Mouse (Mus musculus) brain, embryonic 14.5 days (tissue): ENCODE results near the gene Hadhb. TPM values are rescaled to one million over a fixed set of nuclear protein-coding genes. Genes with fewer than 3 reads are reported as not detected.

Source experiments
- DNase-seq: peaks from one replicate; pipeline ENCODE4 v3.0.0-alpha.2; 2011; ENCODE audit warnings: low read depth
- CTCF ChIP-seq: fragments of 200-500 bp; IDR thresholded peaks from 2 replicates; pipeline ENCODE4 v1.5.1; 2012; ENCODE audit warnings: inconsistent platforms, mild to moderate bottlenecking, moderate library complexity, borderline replicate concordance; ENCODE audit not compliant: insufficient read depth, insufficient read length; ENCODE audit errors: extremely low read depth
- POLR2A ChIP-seq: fragments of 200-500 bp; IDR thresholded peaks from 2 replicates; pipeline ENCODE4 v1.6.1; 2012; ENCODE audit warnings: mild to moderate bottlenecking, inconsistent platforms, borderline replicate concordance; ENCODE audit not compliant: poor library complexity, insufficient read depth, insufficient read length, severe bottlenecking; ENCODE audit errors: extremely low read depth
- polyA plus RNA-seq: library from polyadenylated mRNA; depleted of rRNA; stranded (reverse); fragments of >200 nt; gene quantifications from 2 replicates; pipeline ENCODE4 v1.2.3, GENCODE M21; 2012; rRNA removed

Hadhb gene
- polyA plus RNA-seq: 37.6 and 47.5 TPM in 2 replicates

DNA sequence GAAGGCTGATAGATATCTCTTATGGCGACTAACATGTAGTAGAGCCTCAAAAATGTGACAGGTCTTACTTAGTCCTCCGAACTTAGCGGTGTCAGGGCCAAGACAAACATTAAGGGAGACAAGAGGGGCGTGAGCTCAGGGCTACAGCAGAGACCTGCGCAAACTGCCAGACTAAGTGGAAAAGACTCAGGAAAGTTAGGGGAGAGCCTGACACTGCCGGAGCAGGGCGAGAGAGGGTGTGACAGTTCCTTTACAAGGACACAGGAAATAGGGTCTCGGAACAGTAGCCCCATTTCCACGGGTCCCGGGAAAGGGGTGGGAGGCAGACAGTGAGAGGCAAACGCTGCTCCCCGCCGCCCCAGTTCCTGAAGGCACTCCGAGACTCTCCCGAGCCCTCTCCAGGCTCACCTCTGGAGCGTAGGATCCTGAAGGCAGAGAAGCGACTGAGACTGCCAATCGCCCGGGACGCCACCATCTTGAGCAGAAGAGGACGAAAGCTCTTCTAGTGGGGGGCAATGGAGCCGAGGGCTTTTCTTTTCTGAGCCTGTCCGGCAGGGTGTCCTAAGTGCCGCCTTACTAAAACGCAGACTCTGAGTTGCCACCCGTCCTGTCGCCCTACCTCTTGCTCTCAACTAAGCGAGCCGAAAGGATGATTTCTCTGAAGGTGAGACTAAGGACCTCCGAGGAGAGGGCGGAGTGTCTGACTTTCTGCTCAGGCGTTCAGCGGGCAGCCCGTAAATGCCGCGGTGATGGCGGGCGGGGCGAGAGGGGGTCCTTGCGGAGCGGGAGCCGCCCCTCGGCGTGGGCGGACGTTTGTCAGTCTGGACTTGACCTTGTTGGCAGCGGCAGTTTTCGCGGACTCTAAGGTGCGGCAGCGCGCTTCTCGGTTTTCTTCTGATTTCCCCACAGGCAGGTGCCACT lies at the start of gene Hadhb, which contains the start of gene Hadha:
Hadhb (plus strand) TSS at position 775 of the 921 bp plus-strand sequence.
Hadha (minus strand) TSS at position 689 of the 921 bp plus-strand sequence.
- TF ChIP-seq POLR2A (peak; percentile 54; the same call in 1 of the 2 replicates), CTCF (no peak)
- peak; percentile 96 for DNase-seq

DNA sequence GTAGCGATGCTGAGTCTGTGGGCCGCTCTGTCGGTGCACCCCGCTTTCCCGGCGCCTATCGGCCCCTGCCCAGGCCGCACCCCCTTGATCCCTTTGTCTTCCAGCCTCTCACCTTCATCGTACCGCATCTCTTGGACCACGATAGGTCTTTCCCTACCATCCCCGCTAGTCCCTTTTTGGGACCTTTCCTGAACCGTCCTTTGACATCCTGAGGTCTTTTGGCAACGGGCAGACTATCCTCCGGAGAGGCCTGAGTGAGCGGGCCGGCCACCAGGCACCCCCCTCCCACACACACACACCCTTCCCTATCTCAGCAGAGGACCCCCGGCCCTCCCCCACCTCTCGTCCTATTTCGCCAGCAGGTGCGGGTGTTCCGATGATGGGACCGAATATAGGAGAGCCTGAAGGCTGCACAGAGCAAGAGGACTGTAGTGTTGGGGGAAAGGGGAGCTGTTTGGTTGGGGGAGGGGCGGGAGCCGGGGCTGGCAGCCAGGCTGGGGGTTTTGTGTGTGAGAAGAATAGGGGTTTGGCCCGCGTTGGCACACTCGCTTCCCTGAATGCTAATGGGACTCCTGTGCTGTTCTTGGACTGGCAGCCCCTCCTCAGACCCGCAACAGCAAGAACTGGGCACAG lies 49.3 kb upstream of the Hadhb start, which contains the start of gene 3110082J24Rik:
3110082J24Rik (minus strand) TSS at position 419 of the 633 bp plus-strand sequence.
- DNase-seq: peak; percentile 96
- TF ChIP-seq CTCF: no peak
- TF ChIP-seq POLR2A: no peak

DNA sequence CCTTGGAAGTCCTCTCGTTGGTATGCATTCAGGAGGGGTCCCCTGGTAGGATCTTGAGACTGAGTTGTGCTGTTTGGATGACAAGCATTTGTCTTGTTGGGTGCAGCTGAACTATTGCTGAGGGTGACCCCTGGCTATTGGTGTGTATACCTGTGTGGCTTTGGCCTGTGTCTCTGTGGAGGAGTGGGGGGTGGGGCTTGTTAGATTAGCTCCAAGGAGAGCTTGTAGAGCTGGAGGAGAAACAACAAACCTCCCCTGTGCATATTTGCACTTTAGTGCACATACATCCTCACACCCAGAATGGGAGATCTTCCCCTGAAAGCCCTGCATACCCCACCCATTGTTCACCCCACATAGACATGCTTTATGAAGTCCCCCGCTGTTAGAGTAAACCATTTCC lies 48.3 kb upstream of the Hadhb start:
- DNase-seq: no peak

DNA sequence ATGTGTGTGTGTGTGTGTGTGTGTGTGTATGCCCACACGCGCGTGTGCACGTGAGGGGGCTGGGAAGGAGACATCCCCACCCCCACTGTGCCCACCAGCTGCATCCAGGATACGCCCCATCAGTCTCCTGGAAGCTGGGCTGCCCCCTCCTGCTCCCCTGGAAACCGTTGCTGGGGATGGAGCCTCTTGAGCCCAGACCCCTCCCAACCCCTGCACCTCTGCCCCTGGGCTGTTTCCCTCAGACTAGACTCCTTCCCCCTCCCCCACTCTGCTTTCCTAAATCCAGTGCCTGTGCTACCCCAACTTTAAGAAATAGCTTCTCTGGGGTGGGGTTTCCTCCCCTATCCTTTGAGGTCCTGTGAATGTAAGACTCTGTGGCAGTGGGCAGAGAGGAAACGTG lies 47.9 kb upstream of the Hadhb start:
- TF ChIP-seq POLR2A (no peak), CTCF (no peak)
- DNase-seq: peak; percentile 92

More for the DNA sequence above, 48.3 kb upstream of the Hadhb start:
- no peak for TF ChIP-seq CTCF
- no peak for TF ChIP-seq POLR2A

DNA sequence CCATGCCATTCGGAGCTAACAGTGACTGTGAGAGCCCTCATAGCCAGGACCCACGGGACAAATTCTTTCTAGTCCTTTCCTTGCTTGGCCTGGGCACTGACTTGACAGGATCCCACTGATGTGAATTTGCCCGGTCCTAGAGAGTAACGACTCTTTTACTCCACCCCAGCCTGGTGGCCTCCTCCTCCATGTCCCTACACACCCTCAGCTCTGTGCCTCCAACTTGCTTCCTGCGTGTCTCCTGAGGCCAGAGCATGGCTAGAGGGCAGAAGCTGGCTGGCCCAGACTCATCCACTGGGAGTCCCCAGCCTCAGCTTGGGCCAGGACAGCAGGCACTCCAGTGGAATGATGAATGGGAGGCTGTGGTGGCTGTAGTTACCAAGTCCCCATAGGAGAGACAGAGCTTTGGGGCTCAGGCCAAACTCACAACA lies 47.4 kb upstream of the Hadhb start:
- no peak for TF ChIP-seq CTCF
- TF ChIP-seq POLR2A: no peak
- DNase-seq: peak; percentile 66

DNA sequence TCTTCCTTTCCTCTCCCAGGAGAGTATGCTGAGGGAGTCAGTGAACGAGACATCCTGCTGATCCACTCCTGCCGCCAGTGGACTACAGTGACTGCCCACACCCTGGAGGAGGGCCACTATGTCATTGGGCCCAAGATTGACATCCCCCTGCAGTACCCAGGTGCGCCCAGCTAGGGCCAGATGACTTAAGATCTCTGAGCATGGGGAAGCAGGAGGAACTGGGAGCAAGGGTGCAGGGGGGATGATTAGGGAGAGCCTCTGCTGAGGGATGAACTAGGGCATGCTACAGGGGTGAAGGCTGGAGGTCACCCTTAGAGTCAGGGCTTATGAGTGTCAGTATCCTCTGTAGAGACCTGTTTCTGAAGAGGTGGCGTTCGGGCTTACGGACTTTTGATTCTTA lies 46.8 kb upstream of the Hadhb start:
- TF ChIP-seq POLR2A: no peak
- DNase-seq: no peak

DNA sequence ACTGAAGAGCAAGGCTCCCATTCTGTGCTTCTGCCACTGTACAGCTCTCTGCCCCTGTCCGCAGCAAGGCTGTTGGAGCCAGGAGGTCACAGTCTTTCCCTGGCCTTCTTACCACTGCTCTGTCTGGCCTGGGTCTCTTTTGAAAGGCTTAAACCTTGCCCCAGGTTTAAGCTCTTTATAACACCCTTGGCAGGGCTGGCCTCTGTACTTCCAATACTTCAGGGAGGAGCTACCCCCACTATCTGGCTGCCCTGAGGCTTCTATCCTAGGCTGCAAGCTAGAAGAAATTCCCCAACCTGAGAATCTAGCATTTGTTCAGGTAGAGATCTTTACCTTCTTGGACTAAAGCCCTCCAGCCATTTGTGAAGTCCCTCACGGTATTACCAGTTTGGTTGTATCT lies 45.1 kb upstream of the Hadhb start:
- no peak for DNase-seq
- TF ChIP-seq CTCF: no peak
- no peak for TF ChIP-seq POLR2A

DNA sequence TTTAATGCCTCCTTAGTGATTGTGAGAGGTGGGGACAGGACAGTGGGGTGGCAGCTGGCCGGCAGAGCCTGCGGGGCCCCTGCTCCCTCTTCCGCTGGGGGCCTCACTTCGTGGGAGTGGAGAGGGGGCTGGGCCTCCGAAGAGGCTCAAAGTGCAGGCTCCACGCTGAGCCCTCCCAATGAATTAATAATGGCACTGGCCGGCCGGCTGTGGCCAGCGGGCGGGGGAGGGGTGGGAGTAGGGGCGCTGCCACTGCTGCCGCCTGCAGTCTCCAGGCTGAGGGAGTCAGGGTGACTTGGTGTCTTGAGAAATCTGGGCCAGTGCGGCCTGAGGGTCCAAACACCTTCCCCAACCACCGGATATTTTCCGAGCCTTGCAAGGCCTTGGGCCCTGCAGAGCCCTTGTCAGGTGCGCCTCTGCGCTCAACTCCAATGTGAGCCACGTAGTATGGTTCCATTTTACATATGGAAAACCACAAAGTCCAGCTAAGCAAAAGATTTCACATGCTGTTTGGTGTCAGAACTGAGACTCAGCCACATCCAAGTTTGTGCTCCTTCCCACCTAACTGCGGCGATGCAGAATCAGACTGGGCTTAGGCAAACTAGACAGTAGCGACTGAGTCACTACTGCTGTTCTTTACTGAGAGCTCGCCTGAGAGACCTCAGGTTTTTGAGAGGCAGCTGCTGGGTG lies 44.5 kb upstream of the Hadhb start:
- DNase-seq: peak; percentile 61
- no peak for TF ChIP-seq CTCF

DNA sequence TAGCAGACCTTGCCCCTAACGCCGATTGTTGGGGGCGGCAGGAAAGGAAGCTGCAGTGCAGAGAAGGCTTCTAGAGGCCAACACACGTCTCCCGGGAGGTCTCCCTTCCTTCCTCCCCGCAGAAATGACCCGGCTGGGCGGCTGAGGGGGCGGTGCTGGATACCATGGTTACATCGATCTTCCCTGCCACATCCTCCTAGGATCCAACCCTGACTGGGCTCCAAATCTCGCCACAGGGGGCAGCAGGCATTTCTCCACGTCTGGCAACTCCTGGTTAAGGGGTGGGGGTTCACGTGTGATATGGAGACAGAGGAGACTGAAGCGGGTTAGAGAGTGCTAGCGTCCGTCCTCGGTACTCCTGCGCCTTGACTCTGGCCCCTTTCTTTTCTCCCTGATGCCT lies 43.9 kb upstream of the Hadhb start:
- TF ChIP-seq POLR2A (no peak), CTCF (peak; percentile 52; the same call in 1 of the 2 replicates)
- DNase-seq: peak; percentile 78

DNA sequence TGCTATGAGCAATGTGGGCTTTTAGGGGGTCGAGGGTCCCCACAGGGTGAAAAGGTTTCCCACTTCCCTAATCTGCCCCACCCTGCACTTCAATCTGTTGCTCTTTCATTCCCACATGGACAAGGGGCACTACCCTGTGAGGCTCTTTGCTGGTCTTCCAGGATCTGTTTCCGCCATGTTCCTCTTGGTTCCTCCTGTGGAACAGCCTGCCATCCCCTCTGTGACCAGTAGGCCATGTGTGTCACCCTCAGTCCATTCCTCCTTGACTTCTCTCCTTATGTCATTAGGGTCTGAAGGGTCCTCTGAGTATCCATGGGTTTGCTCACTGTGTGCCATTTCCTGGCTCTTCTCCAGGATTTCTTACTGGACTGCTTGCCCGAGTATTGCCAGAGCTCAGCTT lies 43.3 kb upstream of the Hadhb start:
- no peak for DNase-seq
- TF ChIP-seq POLR2A (no peak), CTCF (peak; percentile 21; the same call in 1 of the 2 replicates)

DNA sequence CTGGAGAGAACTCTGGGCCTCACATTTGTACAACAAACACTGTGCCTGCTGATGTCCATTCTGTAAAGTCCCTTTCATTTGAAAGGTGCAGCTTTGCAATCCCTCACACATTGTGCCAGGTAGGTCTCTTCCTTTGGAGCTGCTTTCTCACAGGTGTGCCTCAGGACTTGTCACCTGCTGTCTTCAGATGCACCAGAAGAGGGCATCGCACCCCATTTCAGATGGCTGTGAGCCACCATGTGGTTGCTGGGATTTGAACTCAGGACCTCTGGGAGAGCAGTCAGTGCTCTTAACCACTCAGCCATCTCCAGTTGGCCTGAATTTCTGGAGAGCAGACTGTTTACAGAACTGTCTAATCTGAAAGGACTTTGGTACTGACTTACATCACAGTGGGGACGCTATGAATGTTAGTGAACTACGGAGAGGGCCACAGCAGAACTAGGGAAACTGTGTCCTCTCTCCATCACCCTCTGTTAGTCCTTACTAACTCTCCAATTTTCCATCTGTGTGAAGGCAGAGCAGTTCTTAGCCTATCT lies 42.4 kb upstream of the Hadhb start:
- DNase-seq: no peak
- TF ChIP-seq POLR2A: no peak
- TF ChIP-seq CTCF: 0 out of 2 replicates have a peak, but pooled peaks have one; percentile 8
